Mouse (Mus musculus): ENCODE measurements around the gene Gstm1. TPM values are rescaled to one million over a fixed set of nuclear protein-coding genes. Genes with fewer than 3 reads are reported as not detected.
"Not testable (repeated sequence)": the region's sequence is repeated elsewhere in the genome, so short reads cannot be mapped to it uniquely, and the experiment has no call there.

Gstm1 gene
- polyA plus RNA-seq, 1 experiment from 2014 or later = 92.3 TPM

DNA sequence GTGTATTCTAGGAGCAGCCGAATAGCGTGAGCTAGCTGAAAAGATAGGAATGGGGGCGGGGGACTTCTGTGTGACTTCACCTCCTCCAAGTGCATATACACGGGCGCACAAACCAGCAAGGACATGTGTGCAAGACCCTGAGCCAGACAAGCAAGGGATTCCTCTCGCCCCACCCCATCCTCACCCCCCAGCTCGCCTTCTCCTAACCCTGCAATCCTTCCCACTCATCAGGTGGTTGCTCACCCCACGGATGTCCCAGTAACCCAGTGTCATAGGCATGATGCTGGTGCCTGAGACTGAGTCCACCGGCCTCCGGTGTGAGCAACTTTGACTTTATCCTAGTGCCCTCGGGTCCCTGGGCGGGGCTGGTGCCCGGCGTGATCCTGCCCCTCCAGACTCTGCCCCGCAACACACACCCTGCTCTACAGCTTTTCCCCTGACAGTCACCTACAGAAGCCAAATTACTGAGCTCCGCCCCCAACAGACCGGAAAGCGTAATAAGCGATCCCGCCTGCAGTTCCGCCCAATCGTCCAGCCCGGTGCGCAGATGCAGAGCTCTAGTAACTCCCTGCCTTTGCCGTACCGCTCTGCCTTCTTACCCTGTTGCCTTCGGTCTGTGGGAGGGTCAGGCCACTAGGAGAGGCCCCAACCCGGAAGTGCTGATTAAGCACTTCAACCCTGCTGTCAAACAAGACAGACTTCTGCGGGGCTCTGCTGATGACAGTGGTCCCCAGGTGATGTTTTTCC lies 26.8 kb upstream of the Gstm1 start, which contains the start of gene Gstm4:
TSS of gene Gstm4 (minus strand) at position 501 of the 747 bp plus-strand sequence.
- DNase-seq (ENCODE audit: low spot score) (peak; percentile 82), ATAC-seq (ENCODE audit: low FRiP score) (peak; percentile 93)
- H3K27me3 ChIP-seq (ENCODE audit: control insufficient read depth, insufficient read depth, low read length) = no peaks in the 10 kb centered on the region
- H3K4me1 ChIP-seq (replicated peaks; ENCODE audit: control insufficient read depth, insufficient read depth, low read length) = peaks cover 11% of the 10 kb centered on the region
- 6% methylated on average over 29 of the region's 29 CpGs for WGBS
- no peaks in the 10 kb centered on the region for H3K36me3 ChIP-seq (replicated peaks; ENCODE audit: control insufficient read depth, insufficient read depth)
- peak within 1 kb of the TSS; percentile 81 for H3K9ac ChIP-seq
- peak within 1 kb of the TSS; percentile 93 for H3K4me2 ChIP-seq (replicated peaks)
- H3K9me3 ChIP-seq (ENCODE audit: control insufficient read depth, low read length) = no peaks in the 10 kb centered on the region
- peak within 1 kb of the TSS; percentile 51 for H3K4me3 ChIP-seq (replicated peaks; ENCODE audit: low read length)
- H3K27ac ChIP-seq = peak within 1 kb of the TSS; percentile 48

DNA sequence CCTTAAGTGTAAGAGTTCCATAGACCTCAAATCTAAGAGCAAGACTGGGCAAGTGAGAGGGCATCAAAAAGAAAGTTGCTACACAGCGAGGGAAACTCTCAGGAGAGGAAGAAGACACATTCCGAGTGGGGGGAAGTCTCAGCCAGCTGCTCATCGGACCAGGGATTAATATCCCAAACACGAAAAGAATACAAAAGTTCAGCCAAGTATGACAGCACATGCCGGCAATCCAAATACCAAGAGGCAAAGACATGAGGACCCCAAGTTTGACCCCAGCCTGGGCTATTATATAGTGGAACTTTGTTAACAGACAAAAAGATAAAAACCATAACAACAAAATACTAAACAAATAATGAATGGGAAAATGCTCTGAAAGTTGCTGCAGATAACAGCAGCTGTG lies 15.4 kb upstream of the Gstm1 start:
- Histone ChIP-seq H3K4me1 (replicated peaks; ENCODE audit: control insufficient read depth, insufficient read depth, low read length) (no peaks in the 10 kb centered on the region), H3K4me2 (replicated peaks) (no peak overlapping the region), H3K9me3 (ENCODE audit: control insufficient read depth, low read length) (no peaks in the 10 kb centered on the region), H3K27ac (no peak overlapping the region), H3K4me3 (replicated peaks; ENCODE audit: low read length) (no peak overlapping the region), H3K9ac (no peak overlapping the region), H3K36me3 (replicated peaks; ENCODE audit: control insufficient read depth, insufficient read depth) (no peaks in the 10 kb centered on the region), H3K27me3 (ENCODE audit: control insufficient read depth, insufficient read depth, low read length) (no peaks in the 10 kb centered on the region)
- ATAC-seq (ENCODE audit: low FRiP score) (no peak), DNase-seq (ENCODE audit: low spot score) (no peak)
- 67% methylated on average over 5 of the region's 5 CpGs for WGBS

DNA sequence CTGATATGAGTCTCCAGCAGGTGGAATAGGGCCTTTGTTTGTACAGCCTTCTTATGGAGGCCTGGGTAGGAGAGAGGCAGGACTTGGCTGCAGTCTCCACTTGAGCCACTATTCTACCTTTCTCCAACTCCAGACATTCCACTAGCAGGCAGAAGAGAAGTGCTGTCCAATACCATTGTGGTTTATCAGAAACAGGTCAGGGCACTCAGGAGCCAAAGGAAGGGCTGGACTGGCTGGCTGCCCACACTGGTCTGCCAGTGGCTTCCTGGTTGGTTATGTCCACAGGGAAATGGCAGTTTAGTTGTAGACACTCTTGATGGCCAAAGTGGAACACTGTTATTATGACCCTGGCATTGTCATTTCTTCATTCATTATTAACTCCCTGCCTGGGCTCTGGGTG lies 14.3 kb upstream of the Gstm1 start:
- Histone ChIP-seq H3K36me3 (replicated peaks; ENCODE audit: control insufficient read depth, insufficient read depth) (no peaks in the 10 kb centered on the region), H3K4me2 (replicated peaks) (no peak overlapping the region), H3K27me3 (ENCODE audit: control insufficient read depth, insufficient read depth, low read length) (no peaks in the 10 kb centered on the region), H3K27ac (no peak overlapping the region), H3K9me3 (ENCODE audit: control insufficient read depth, low read length) (no peaks in the 10 kb centered on the region), H3K9ac (no peak overlapping the region), H3K4me3 (replicated peaks; ENCODE audit: low read length) (no peak overlapping the region), H3K4me1 (replicated peaks; ENCODE audit: control insufficient read depth, insufficient read depth, low read length) (no peaks in the 10 kb centered on the region)
- DNase-seq (ENCODE audit: low spot score) = no peak
- ATAC-seq (ENCODE audit: low FRiP score) = no peak

GRCm38 (mm10) chr3:108028641-108029365 lies 11.0 kb upstream of the Gstm1 start:
- H3K9me3 ChIP-seq (ENCODE audit: control insufficient read depth, low read length) = no peaks in the 10 kb centered on the region
- no peaks in the 10 kb centered on the region for H3K27me3 ChIP-seq (ENCODE audit: control insufficient read depth, insufficient read depth, low read length)
- ATAC-seq (ENCODE audit: low FRiP score) (no peak), DNase-seq (ENCODE audit: low spot score) (no peak)
- H3K4me3 ChIP-seq (replicated peaks; ENCODE audit: low read length) = no peak overlapping the region
- H3K9ac ChIP-seq = no peak overlapping the region
- H3K36me3 ChIP-seq (replicated peaks; ENCODE audit: control insufficient read depth, insufficient read depth) = no peaks in the 10 kb centered on the region
- no peak overlapping the region for H3K4me2 ChIP-seq (replicated peaks)
- H3K27ac ChIP-seq = no peak overlapping the region
- WGBS = 51% methylated on average over 4 of the region's 4 CpGs
- H3K4me1 ChIP-seq (replicated peaks; ENCODE audit: control insufficient read depth, insufficient read depth, low read length) = no peaks in the 10 kb centered on the region

- Histone ChIP-seq H3K4me3 (replicated peaks; ENCODE audit: low read length) (no peak overlapping the region), H3K27me3 (ENCODE audit: control insufficient read depth, insufficient read depth, low read length) (no peaks in the 10 kb centered on the region), H3K9me3 (ENCODE audit: control insufficient read depth, low read length) (no peaks in the 10 kb centered on the region), H3K4me2 (replicated peaks) (no peak overlapping the region), H3K4me1 (replicated peaks; ENCODE audit: control insufficient read depth, insufficient read depth, low read length) (no peaks in the 10 kb centered on the region), H3K9ac (no peak overlapping the region), H3K27ac (no peak overlapping the region), H3K36me3 (replicated peaks; ENCODE audit: control insufficient read depth, insufficient read depth) (no peaks in the 10 kb centered on the region)
- DNase-seq (ENCODE audit: low spot score) (no peak), ATAC-seq (ENCODE audit: low FRiP score) (no peak)
- WGBS = 80% methylated on average over 1 of the region's 1 CpGs
These were observed 8.8 kb upstream of the Gstm1 start for GRCm38 (mm10) chr3:108026597-108026996.

DNA sequence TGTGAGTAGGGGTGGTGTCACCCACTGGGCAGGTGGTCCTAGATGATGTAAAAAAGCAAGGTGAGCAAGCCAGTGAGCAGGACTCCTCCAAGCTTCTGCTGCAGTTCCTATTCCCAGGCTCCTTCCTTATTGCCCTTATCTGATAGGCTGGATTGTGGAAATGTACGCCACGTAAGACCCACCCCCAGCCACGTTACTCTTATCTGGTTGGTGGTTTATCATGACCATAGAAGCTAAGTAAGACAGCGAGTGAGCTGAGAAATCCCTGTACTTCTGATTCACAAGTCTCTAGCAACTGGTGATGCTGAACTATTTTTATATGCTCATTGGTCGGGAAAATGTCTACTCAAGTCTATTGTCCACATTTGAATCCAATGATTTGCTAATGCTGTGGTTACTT lies 8.3 kb upstream of the Gstm1 start:
- no peak overlapping the region for H3K9ac ChIP-seq
- H3K27ac ChIP-seq = no peak overlapping the region
- no peak overlapping the region for H3K4me2 ChIP-seq (replicated peaks)
- DNase-seq (ENCODE audit: low spot score) (no peak), ATAC-seq (ENCODE audit: low FRiP score) (no peak)
- no peaks in the 10 kb centered on the region for H3K9me3 ChIP-seq (ENCODE audit: control insufficient read depth, low read length)
- no peaks in the 10 kb centered on the region for H3K27me3 ChIP-seq (ENCODE audit: control insufficient read depth, insufficient read depth, low read length)
- H3K4me3 ChIP-seq (replicated peaks; ENCODE audit: low read length) = no peak overlapping the region
- 86% methylated on average over 5 of the region's 5 CpGs for WGBS
- H3K36me3 ChIP-seq (replicated peaks; ENCODE audit: control insufficient read depth, insufficient read depth) = no peaks in the 10 kb centered on the region
- no peaks in the 10 kb centered on the region for H3K4me1 ChIP-seq (replicated peaks; ENCODE audit: control insufficient read depth, insufficient read depth, low read length)

DNA sequence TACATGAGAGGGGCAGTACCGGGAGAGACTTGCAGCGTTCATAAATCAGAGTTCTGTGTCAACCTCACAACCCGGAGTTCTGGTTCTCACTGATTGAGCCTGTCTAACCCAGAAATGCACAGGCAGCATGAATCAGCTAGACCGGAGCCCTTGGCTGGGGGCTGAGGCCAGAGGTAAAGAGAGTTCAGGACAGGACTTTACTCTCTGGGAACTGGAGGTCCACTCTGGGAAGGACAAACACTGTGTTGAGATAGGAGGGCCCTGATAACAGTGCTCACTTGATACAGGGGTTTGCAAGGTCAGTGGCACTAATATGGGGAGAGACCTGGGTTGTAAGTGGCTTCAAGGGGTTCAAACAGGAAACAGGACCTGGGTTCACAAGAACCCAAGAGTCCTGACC lies 7.5 kb upstream of the Gstm1 start:
- Histone ChIP-seq H3K4me3 (replicated peaks; ENCODE audit: low read length) (no peak overlapping the region), H3K4me1 (replicated peaks; ENCODE audit: control insufficient read depth, insufficient read depth, low read length) (no peaks in the 10 kb centered on the region), H3K36me3 (replicated peaks; ENCODE audit: control insufficient read depth, insufficient read depth) (no peaks in the 10 kb centered on the region), H3K9ac (no peak overlapping the region), H3K27me3 (ENCODE audit: control insufficient read depth, insufficient read depth, low read length) (no peaks in the 10 kb centered on the region), H3K9me3 (ENCODE audit: control insufficient read depth, low read length) (no peaks in the 10 kb centered on the region), H3K4me2 (replicated peaks) (no peak overlapping the region), H3K27ac (no peak overlapping the region)
- no peak for ATAC-seq (ENCODE audit: low FRiP score)
- WGBS = 88% methylated on average over 4 of the region's 4 CpGs
- no peak for DNase-seq (ENCODE audit: low spot score)

DNA sequence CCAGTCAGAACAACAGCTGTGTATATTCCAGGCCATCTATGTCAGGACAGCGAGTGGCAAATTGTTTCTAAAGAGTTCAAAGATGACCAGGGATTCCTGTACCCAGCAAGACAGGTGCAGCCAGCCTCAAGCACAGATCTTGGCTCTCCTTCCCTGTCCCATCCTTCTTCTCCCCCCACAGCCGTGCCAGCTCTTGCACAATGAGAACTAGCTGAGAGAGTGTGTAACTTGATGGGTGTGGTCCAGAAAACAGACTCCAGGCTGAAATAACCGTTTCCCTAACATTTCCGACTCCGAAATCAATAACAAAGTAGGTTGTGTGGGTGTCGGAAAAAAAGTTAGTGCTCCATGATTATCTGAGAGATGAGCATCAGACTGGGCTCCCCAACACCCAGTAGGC lies 4.9 kb upstream of the Gstm1 start:
- Histone ChIP-seq H3K27ac (no peak overlapping the region), H3K9ac (no peak overlapping the region), H3K27me3 (ENCODE audit: control insufficient read depth, insufficient read depth, low read length) (no peaks in the 10 kb centered on the region), H3K4me3 (replicated peaks; ENCODE audit: low read length) (no peak overlapping the region), H3K4me1 (replicated peaks; ENCODE audit: control insufficient read depth, insufficient read depth, low read length) (no peaks in the 10 kb centered on the region; the same call in 1 of the 2 replicates), H3K4me2 (replicated peaks) (no peak overlapping the region), H3K9me3 (ENCODE audit: control insufficient read depth, low read length) (no peaks in the 10 kb centered on the region), H3K36me3 (replicated peaks; ENCODE audit: control insufficient read depth, insufficient read depth) (no peaks in the 10 kb centered on the region)
- DNase-seq (ENCODE audit: low spot score) (no peak), ATAC-seq (ENCODE audit: low FRiP score) (no peak)
- WGBS = 79% methylated on average over 6 of the region's 6 CpGs

DNA sequence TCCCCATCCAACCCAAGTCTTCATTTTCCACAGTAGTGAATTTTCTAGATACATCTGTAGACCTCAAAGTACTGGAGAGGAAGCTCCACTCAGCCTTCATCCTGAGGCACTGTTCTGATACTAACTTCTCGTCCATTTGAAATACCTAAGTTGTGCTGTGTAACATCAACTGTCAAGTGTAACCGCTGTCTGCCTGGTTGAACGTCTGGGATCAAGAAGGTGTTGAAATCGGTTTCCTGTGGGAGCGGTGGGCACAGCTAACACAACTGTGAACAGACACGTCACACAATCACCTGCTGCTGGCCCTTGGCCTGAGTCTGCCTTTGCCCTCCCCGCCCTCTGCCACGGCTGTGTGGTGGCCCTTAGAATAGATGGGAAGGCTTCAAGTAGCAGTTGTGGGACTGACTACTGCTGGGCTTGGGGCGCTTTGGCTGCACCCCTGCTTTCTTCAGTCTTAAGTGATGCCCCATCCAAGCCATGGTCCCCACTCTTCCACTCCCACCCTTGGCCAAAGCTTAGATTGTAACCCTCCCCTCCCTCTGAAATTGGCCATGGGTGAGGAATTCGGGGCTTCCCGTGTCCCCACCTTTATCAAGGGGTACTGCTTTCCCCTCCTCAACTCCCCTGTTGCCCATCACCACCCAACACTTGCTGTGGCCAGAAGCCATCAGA lies 2.7 kb upstream of the Gstm1 start:
- ATAC-seq (ENCODE audit: low FRiP score); H3K36me3 ChIP-seq (replicated peaks; ENCODE audit: control insufficient read depth, insufficient read depth); H3K4me1 ChIP-seq (replicated peaks; ENCODE audit: control insufficient read depth, insufficient read depth, low read length); H3K9ac ChIP-seq; H3K27me3 ChIP-seq (ENCODE audit: control insufficient read depth, insufficient read depth, low read length); H3K4me2 ChIP-seq (replicated peaks); H3K27ac ChIP-seq; H3K4me3 ChIP-seq (replicated peaks; ENCODE audit: low read length); H3K9me3 ChIP-seq (ENCODE audit: control insufficient read depth, low read length); DNase-seq (ENCODE audit: low spot score): not testable (repeated sequence)
- WGBS = 90% methylated on average over 11 of the region's 11 CpGs
